Mouse (Mus musculus) small intestine, adult 2 months (tissue): ENCODE data around the gene Cacnb3.

ENCODE experiments used
- CTCF ChIP-seq: fragments of 200-500 bp; IDR thresholded peaks from 2 replicates; pipeline ENCODE4 v1.5.1; 2012; ENCODE audit warnings: low read depth, mild to moderate bottlenecking, control low read depth, inconsistent platforms, low read length, moderate library complexity, mixed read lengths; ENCODE audit not compliant: insufficient replicate concordance, insufficient read length; ENCODE audit errors: extremely low read depth
- POLR2A ChIP-seq: fragments of 200-500 bp; IDR thresholded peaks from 2 replicates; pipeline ENCODE4 v1.6.1; 2012; ENCODE audit warnings: low read depth, mild to moderate bottlenecking, control low read depth, inconsistent platforms, low read length, moderate library complexity

- no peak for TF ChIP-seq CTCF
- no peak for TF ChIP-seq POLR2A
These were observed 21.8 kb upstream of the Cacnb3 start for GRCm38 (mm10) chr15:98608784-98609250.
